Mouse (Mus musculus) MN1 (cell line): ENCODE results near the gene Vsir.

Source experiments
- DNase-seq: peaks from one replicate; pipeline ENCODE4 v3.0.0-alpha.2; 2016; ENCODE audit warnings: low spot score

The Vsir gene

DNA sequence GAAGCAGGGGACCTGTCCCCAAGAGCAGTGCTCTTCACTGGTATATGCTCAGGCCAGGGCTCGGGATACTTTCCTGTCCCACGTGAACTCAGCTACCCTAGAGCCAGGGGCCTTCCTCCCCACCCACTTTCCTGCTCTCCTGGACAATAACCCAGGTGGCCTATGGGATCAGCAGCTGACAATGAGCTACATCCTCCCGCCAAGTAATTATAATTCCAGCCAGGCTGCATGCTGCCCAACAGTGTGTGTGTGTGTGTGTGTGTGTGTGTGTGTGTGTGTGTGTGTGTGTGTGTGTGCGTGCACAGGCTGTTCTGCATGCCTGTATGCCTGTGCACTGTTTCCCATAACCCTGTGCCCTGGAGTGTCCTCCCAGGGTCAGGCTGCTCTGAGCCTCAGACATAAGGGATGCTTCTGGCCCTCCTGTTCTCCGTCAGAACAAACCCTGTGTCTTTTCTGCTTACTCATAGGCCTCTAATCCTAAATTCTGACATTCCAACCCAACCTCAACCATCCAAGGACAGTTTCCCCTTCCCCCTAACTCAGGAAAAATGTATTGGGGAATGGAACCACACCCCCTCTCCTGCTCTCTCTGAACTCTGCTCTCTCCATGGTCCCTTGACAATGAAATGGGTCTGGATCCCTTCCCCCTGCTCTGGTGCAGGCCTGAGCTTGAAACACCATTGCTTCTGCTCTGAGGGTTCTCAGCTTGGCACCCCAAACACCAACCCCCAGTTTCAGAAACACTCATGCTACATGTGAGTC lies 6.8 kb downstream of the Vsir start:
- DNase-seq: no peak

DNA sequence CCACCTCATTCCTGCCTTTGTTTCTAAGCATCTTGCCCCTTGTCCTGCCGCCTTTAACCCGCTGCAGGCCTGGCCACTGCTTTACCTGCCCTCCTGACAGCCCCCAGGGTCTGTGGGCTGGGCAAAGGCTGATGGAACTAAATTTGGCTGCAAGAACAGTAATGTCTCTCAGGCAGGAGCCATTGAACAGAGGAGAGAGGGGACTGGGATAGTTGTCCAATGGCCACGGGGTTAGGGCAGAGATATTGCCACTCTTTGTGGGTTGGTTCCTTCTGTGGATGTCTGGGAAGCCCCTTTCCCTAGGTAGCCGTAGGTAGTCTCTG lies 7.3 kb downstream of the Vsir start:
- no peak for DNase-seq

DNA sequence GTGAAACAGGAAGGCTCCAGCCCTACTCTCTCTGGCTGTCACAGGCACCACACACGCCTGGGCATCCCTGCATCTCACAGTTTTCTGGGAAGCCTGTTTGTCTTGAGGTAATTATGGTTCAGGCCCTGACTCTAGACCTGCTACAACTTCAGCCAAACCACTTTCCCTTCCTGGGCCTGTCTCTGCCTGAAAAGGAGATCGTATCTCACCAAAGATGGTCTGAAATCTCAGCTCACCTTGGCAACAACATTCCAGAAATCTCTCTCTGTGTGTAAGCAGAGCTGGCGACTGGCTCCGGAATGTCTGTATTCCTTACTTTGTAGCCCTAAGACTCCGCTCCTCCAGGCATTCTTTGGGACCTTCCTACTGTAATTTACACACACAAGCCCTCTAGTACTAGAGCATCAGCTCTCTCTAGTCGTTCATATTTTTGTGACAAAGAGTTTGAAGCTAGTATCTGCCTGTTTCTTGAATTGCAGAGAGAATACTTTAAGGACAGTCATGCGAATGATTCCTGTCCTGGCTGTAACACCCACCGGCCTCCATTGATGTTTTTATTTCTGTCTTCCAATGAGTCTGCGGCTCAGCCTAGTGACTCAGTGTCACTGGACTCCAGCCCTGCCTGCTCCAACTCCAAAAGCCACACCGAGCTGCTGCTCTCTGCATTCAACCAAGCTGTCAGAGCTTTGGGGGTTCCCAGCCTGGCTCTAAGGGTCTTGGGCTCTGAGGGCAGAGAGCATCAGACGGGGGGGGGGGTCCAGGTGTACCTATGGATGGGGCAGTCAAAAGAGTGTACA lies 8.4 kb downstream of the Vsir start:
- DNase-seq: no peak

DNA sequence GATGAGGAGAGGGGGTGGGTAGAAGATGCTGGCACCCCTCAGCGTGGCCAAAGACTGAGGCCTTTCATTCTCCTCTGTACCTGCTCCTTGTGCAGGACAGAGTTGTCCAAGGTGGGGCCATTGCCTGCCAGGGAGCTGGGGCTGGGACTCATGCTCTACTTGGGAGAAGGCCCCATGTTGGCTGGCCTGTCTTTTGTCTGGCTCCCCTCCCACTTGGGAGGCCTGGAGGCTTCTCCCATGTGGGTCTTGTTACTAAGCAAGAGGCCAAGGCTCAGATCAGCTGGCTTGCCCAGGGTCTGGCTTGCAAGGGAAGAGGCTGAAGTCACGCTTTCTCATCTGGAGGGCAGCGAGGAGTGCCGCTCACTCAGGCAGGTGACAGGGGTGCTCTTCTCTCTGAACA lies 10.8 kb downstream of the Vsir start:
- no peak for DNase-seq

DNA sequence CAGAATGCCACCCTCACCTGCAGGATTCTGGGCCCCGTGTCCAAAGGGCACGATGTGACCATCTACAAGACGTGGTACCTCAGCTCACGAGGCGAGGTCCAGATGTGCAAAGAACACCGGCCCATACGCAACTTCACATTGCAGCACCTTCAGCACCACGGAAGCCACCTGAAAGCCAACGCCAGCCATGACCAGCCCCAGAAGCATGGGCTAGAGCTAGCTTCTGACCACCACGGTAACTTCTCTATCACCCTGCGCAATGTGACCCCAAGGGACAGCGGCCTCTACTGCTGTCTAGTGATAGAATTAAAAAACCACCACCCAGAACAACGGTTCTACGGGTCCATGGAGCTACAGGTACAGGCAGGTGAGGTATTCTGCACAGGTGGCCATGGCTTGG lies 11.2 kb downstream of the Vsir start:
- no peak for DNase-seq

DNA sequence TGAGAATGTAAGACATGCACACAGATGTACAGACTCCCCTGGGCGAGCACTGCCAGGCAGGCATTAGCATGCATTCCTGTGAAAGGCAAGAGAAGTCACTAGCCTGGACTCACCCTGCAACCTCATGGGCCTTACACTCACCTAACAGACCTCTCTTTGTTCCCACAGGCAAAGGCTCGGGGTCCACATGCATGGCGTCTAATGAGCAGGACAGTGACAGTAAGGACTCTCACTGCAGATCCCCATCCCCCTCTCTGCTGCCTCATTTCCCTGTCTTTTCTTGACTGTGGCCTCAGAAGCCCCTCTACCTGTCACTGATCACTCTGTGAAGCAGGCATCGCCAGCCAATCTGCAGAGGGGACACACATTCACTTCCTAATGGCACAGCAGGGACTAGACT lies 12.1 kb downstream of the Vsir start:
- DNase-seq: no peak

DNA sequence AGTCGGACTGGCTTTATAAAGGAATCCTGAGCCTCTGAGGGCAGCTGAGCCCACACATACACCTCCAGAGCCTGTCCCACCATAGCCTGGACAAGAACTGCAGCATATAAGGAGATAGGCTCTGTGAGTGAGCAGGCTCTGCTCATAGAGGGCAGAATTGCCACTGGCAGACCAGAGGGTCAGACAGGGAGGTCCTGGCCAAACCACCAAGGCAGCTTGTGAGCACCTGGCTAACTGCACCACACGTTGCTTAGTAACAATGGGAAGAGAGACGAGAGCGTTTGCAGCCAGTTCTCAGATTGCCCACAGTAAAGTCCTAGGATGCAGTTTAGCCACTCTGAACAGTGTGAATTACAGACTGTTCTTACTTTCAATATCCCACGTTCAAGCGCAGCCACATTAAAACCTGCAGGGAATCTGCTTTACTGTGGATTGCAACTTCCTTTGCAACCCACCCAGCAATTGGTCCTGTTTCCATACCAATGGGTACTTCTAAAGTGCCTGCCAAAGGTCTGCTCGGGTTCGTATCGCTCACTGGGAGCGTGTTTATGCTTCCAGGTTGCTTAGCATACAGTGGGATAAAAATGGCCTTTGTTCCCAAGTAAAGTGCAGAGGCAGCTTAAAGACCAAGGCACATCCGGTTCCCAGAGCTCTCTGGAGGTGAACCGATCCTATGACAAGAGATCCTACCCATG lies 15.1 kb downstream of the Vsir start:
- no peak for DNase-seq

DNA sequence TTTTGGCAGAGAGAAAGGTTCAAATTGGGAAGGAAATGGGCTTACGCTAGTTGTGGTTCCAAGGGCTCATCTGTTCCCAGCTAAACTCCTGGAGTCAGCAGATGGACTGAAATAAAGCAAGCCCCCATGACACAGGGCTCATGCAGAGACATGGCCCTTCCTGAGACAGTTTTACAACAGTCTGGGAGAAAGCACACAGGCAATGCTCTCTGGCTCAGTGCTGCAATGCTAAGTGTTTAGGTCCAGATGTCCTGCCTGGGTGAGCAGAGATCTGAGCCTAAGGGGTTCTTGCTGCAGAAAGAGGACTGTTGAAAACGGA lies 15.6 kb downstream of the Vsir start:
- DNase-seq: no peak

DNA sequence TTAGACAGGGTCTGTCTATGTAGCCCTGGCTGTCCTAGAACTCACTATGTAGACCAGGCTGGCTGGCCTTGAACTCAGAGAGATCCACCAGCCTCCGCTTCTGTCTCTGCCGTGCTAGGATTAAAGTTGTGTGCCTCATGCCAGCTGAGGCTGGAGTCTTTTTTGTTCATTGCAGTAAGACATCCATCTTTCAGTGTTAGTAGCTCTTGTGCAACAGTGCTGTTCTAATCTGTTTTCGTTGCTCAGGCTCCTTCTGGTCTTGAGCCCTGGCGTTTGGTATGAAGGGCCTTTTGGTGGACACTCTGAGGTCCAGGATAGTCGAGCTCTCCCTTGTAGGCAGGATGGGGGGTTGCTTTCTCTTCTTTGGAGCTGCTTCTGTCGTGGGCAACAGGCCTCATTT lies 16.8 kb downstream of the Vsir start:
- no peak for DNase-seq

DNA sequence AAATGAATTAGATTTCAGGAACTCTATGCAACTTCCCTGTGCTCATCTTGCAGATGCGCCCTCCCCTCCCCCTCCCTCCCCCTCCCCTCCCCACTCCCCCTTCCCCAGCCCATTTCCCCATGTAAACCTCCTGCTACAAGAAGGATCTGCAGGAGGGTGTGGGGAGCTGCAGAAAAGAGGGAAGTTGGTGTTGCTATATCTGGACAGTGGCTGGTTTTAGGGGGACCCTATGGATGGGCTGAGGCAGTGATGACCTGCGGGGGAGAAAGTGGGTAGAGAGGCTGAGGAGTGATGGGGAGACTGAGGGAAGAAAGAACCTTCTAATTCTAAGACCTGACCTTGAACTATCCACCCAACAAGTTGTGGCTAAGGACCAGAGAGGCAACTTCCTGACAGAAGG lies 20.5 kb downstream of the Vsir start:
- no peak for DNase-seq

DNA sequence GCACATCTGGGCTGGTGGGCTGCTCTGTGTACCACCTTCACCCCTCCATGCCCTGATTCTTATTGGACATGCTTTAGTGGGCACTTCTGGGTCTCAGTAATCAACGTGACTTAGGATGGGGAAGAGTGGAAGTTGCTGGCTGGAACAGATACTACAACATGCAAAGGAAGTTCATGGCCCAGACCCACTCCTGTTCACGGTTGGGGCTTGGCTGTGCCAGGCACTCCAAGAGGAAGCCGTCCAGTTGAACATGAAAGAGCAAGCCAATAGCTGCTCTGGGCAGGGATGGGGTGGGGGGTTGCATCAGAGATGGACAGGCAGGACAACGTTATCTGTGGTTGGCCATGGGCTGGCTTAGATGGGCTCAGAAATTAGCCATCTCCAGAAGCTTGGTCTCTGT lies 21.3 kb downstream of the Vsir start:
- no peak for DNase-seq

DNA sequence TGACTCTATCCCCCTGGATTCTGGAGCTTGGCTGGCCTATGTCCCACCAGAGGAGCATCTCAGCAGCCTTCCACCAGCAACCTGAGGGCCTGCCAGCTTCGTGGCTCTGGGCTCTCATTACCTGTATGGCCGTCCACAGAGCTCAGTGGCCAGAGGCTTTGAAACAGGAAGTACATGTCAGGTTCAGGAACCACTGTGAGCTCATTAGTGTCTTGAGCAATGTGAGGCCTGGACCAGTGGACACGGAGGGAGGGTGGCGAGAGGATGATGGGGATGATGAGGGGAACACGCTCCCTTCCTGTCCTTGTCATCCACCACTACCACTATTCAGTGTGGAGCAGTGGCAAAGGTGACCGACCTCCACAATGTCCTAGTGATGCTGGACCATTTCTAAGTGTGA lies 22.8 kb downstream of the Vsir start:
- DNase-seq: no peak

DNA sequence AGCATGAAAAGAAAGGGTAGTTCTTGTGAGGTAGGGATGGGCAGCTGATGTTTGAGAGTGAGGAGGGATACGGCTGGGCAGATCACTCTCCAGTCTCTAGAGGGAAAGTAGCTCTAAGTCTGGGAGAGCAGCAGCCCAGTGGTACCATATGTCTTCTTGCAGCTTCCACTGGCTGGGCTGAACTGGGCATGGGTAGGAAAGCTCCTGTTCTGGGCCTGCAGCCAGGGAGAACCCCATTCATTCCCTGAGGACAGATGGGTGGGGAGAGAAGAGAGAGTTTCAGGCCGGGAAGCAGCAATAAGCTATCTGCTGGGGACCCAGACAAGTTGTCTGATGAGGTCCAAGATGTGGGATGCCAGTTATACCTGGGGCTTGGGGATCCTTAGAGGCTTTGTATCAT lies 23.4 kb downstream of the Vsir start:
- DNase-seq: no peak

DNA sequence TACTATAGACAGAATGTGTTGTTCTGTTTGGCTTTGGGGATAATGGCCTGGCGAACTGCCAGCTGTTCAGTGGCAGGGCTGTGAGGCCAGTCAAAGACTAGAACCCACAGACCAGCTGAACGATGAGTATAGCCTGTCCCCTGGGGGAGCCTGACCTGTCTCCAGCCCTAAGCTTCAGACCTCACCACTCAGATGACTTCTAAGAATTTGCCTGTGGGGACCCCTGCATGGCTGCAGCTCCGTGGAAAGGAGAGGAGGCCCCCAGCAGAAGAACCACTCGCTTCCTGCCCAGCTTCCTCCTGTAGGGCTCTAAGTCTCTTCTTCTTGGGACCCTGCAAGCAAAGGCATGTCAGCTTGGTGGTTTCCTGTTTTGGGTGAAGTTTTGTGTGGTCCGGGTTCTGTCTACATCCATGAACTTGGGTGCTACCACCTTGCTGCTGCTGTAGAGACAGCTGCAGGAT lies 24.0 kb downstream of the Vsir start:
- DNase-seq: no peak

DNA sequence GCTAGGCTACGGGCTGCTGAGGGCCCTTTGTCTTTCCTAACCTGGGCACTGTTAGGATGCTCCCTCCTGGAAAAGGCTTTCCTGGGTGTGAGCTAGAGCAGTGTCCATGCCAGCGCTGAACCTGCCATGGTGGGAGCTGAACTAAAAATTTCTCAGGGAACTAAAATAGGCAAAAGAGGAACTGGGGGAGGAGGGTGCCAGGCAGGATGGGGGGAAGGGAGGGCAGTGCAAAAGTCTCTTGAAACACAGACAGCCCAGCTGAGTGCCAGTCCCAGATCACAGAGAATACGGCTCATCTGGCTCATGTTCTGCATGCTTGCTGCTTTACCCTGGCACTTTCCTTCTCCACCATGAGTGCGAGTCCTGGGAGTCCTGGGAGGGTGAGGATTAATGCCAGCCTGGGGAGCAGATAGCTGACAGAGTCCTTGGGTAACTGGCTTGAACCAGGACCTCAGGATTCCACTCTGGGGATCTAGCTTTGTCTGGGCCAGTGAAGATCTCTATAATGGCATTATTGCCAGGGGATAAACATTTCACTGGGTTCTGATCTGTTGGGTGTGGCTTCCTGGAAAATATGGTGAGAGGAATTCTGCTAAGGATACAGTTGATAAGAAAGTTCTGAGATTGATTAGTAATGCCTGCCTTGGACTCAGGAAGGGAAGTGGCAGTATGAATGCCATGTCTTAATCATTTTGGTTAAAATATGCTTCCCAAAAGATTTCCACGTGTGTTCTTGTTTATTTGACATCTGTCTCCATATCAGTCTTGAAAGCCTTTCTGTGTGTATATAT lies 25.1 kb downstream of the Vsir start:
- no peak for DNase-seq

DNA sequence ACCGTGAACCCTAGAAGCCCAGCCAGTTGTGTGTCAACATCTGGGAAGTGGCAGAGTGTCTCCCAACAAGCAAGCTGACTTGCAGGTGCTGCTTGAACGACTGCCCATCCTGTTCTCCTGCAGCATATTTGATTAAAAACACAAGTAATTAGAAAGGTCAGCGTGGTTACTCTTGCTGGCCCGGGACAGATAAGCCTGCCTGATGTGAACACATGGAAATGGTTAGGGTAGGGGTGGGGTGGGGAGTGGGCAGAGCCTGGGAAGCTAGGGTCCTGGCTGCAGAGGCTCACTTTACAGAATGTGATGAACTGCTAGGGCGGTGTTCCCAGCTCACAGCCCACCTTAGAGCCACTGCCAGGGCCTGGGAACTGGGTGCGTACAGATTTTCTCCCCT lies 26.9 kb downstream of the Vsir start:
- DNase-seq: no peak

DNA sequence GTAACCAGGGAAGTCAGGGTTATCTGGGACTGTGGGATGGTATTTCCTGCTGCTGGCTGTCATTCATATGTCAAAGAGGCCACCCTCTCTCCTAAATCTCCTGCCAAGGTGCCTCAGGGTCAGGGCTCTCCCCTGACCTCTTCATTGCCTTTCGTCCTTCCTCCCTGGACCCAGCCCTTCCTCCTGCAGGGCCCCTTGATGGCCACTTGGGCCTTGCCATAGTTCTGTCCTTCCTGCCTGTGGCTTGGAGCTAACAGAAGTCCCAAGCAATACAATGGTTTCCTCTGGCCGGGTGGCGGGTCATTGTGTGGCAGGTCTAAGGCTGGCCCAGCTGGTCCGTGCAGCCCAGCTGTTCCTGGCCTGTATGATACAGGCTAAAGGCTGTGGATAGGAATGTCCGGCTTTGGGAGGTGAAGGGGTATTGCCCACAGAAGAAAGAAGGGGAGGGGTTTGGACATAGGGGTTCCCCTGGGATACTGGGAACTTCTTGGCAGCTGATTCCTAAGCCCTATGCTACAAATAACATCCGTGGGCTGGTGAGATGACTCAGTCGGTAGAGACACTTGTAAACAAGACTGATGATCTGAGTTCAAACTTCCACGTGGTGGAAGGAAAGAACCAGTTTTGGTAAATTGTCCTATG lies 27.4 kb downstream of the Vsir start:
- no peak for DNase-seq

DNA sequence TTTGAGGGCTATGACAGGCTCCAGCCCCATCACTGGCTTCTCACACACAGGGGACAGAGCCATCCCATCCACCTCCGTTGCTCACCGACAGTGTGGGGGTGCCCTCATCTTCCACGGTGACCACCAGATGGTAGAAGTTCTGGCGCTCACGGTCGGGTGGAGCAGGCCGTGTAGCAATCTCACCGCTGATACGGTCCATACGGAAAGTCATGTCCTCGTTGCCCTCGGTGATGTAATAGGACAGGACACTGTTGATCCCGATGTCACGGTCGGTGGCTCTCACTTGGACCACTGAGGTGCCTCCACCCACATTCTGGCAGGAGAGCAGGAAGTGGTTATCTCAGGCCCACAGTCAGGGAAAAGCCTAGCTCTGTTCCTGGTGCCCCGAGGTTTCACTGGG lies 30.1 kb downstream of the Vsir start:
- no peak for DNase-seq

DNA sequence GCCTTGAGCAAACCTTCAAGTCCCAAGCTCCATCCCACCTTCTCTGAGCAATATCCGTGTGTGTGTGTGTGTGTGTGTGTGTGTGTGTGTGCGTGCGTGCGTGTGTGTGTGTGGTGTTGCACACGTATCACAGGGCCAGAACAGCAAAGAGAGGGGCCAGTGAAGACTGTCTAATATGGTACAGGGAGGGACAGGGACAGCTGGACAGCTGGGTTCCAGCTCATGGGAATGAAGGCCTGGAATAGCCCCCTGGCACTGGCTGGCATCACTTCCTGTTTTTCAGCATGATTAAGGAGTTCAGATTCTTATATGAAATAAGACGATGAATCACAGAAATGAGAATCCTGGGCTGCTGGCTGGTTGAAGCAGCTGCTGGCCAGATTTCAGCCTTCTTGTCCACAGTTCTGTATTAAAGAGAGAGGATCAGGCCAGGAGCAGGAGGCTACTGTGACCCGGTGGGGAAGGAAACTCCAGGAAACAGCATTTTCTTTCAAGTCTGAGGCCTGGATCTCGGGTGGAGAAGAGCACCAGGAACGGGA lies 32.8 kb downstream of the Vsir start:
- no peak for DNase-seq

DNA sequence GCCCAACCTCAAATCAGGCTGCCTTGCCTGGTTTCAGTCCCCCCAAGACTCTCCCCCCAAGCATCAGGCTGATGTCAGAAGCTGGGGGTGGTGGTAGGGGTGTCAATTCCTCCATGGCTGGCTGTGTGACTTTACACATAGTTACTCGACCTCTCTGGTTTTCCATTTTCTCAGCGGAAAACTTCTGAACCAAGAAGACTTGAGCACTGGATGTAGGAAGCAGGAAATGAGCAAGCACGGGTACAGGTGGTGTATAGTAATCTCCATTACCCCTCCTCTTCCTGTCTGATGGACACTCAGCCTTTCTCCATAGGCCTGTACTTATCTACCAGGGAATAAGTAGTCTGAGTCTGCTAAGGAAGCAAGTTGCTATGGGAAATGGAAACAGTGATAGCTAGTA lies 33.6 kb downstream of the Vsir start:
- DNase-seq: no peak

DNA sequence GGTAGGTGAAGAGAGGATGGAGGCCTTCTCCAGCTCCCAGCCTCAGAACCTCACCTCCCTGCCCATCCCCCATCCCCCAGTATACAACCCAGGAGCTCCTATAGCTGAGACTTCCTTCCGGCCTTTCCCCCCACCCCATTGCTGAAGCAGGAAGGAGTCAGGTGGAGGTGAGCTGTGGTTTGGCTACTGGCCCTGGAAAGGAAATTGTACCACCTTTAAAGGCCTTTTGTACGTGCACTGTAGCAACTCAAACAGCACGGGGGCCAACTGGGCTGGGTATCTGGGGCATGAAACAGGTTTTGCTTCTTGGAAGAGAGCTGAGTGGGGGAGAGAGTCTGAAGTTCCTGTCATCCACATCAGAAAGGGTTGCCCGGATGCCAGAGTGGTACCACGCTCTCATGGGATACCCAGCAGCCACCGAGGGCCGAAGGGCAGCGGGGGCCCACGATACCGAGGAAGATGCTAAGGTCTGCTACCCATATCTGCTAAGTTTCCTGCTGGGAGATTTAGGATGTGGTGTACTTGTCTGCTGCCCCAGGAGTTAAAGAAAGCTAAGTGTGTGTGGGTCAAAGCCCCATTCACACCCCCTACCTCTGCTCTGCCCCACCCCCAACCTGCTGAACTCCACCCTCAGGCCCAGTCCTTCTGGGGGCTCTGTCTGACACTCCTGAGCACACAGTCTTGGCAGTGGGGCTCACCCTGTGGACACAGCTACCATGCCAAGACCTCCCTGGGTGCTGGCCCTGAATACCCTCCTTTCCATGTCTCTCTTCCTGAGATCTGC lies 34.7 kb downstream of the Vsir start:
- DNase-seq: no peak
